Mouse (Mus musculus) gastrocnemius, postnatal 10 days (tissue): Measurements from ENCODE around the gene Ece2. TPM values are rescaled to one million over a fixed set of nuclear protein-coding genes. Genes with fewer than 3 reads are reported as not detected.
A peak's percentile ranks its signal among the peaks of the same experiment; 100 is the strongest.

Source experiments
- DNase-seq: peaks from one replicate; pipeline ENCODE4 v3.0.0; 2021; ENCODE audit warnings: mixed read lengths
- microRNA-seq, 2 experiments: library from miRNA; unstranded; fragments of <30 nt; microRNA quantifications; one replicate each; pipeline ENCODE4 v1.2.0; 2021
- total RNA-seq, 2 experiments: library from RNA; stranded (reverse); gene quantifications; 2 replicates each; pipeline ENCODE4 v1.2.3; 2021

Ece2 gene
- total RNA-seq, 2 experiments from 2014 or later = 0.63 TPM; not detected in 1

- no peak for DNase-seq
Observed at GRCm38 (mm10) chr16:20691617-20692016, 62.0 kb downstream of the Ece2 start.

GRCm38 (mm10) chr16:20692241-20692965, 62.8 kb downstream of the Ece2 start:
- DNase-seq = no peak

- peak; percentile 85 for DNase-seq
Observed at GRCm38 (mm10) chr16:20693111-20693701, 63.6 kb downstream of the Ece2 start, which contains the start of gene Fam131a. Gene Fam131a (plus strand): TSS chr16:20693241.

- peak; percentile 46 for DNase-seq
Observed at GRCm38 (mm10) chr16:20694781-20695180, 65.2 kb downstream of the Ece2 start.

GRCm38 (mm10) chr16:20695622-20696323, 66.1 kb downstream of the Ece2 start:
- DNase-seq = peak; percentile 87

Small RNAs within 50 kb of the gene (microRNA-seq; reads per million reads assigned to microRNA genes)
- 2.5 to 8.3 reads per million in 2 experiments for gene Mir1224

Other genes with a start within 250 kb of the Ece2 start
- 10 to 100 TPM; 46.2 to 60.9 TPM for gene Abcc5, start 203.4 kb upstream of the Ece2 start, total RNA-seq
- 10 to 100 TPM; 45.1 to 46.1 TPM for gene Eif2b5, start 131.0 kb upstream of the Ece2 start, total RNA-seq
- 10 to 100 TPM; 36.3 to 44.4 TPM for gene Dvl3, start 112.8 kb upstream of the Ece2 start, total RNA-seq
- gene Ap2m1, start 94.3 kb upstream of the Ece2 start, total RNA-seq = 100 to 1,000 TPM; 170 to 199 TPM
- 10 to 100 TPM; 51.8 to 52.5 TPM for gene Abcf3, start 81.3 kb upstream of the Ece2 start, total RNA-seq
- gene Vwa5b2, start 40.4 kb upstream of the Ece2 start, total RNA-seq = under 1 TPM; 0.07 to 0.16 TPM
- gene Eef1akmt4, start 18.2 kb upstream of the Ece2 start, total RNA-seq = 1 to 10 TPM; 4.8 to 5.7 TPM
- gene Gm49333, start 18.2 kb upstream of the Ece2 start, total RNA-seq = under 1 TPM; 0.09 to 0.42 TPM
- gene Alg3, start 18.1 kb upstream of the Ece2 start, total RNA-seq = 10 to 100 TPM; 10.6 to 11.5 TPM
- gene Camk2n2, start 8.5 kb upstream of the Ece2 start, total RNA-seq = 1 to 10 TPM; 2.6 to 3.0 TPM
- 100 to 1,000 TPM; 175 to 178 TPM for gene Psmd2, start 21.8 kb downstream of the Ece2 start, total RNA-seq
- 100 to 1,000 TPM; 324 to 334 TPM for gene Eif4g1, start 38.5 kb downstream of the Ece2 start, total RNA-seq
- 10 to 100 TPM; 28.0 to 29.8 TPM for gene Fam131a, start 63.4 kb downstream of the Ece2 start, total RNA-seq
- 10 to 100 TPM; 11.6 to 13.5 TPM for gene Polr2h, start 87.8 kb downstream of the Ece2 start, total RNA-seq
- 1 to 10 TPM; 2.3 to 3.2 TPM for gene Clcn2, start 87.9 kb downstream of the Ece2 start, total RNA-seq
- 1 to 10 TPM; 5.2 to 6.3 TPM for gene Chrd, start 103.3 kb downstream of the Ece2 start, total RNA-seq
- gene Thpo, start 104.7 kb downstream of the Ece2 start, total RNA-seq = 1 to 10 TPM in 1 of 2 experiments, under 1 TPM in 1; 0.63 to 1.3 TPM